Mouse (Mus musculus) embryonic facial prominence, embryonic 13.5 days (tissue): ENCODE measurements around the gene Prss40. TPM values are rescaled to one million over a fixed set of nuclear protein-coding genes. Genes with fewer than 3 reads are reported as not detected.
"Not testable (repeated sequence)": the region's sequence is repeated elsewhere in the genome, so short reads cannot be mapped to it uniquely, and the experiment has no call there.

ENCODE experiments used
- ATAC-seq: fragments of 200-750 bp; cut with Nextera tagmentation; 2 replicates; pipeline ENCODE4 v1.8.0; 2017; ENCODE audit warnings: low read depth; ENCODE audit not compliant: insufficient number of reproducible peaks, insufficient read depth, low FRiP score, low TSS enrichment
- H3K27ac ChIP-seq: fragments of 300-500 bp; sonication (generic); 2 replicates; pipeline ENCODE4 v1.5.1; 2015; ENCODE audit warnings: moderate library complexity, mild to moderate bottlenecking, inconsistent platforms
- H3K27me3 ChIP-seq: fragments of 300-500 bp; sonication (generic); 2 replicates; pipeline ENCODE4 v1.6.1; 2015; ENCODE audit warnings: mild to moderate bottlenecking, inconsistent platforms
- H3K36me3 ChIP-seq: fragments of 300-500 bp; sonication (generic); 2 replicates; pipeline ENCODE4 v1.6.1; 2015; ENCODE audit warnings: mild to moderate bottlenecking, inconsistent platforms
- H3K4me1 ChIP-seq: fragments of 300-500 bp; sonication (generic); 2 replicates; pipeline ENCODE4 v1.6.1; 2015; ENCODE audit warnings: inconsistent platforms
- H3K4me2 ChIP-seq: fragments of 300-500 bp; sonication (generic); 2 replicates; pipeline ENCODE4 v1.6.1; 2015; ENCODE audit warnings: moderate library complexity, mild to moderate bottlenecking, inconsistent platforms
- H3K4me3 ChIP-seq: fragments of 300-500 bp; sonication (generic); 2 replicates; pipeline ENCODE4 v1.5.1; 2015; ENCODE audit warnings: mild to moderate bottlenecking, inconsistent platforms
- H3K9ac ChIP-seq: fragments of 300-500 bp; sonication (generic); 2 replicates; pipeline ENCODE4 v1.6.1; 2015; ENCODE audit warnings: mild to moderate bottlenecking, inconsistent platforms
- H3K9me3 ChIP-seq: fragments of 300-500 bp; sonication (generic); 2 replicates; pipeline ENCODE4 v1.6.1; 2016; ENCODE audit warnings: inconsistent platforms
- WGBS: fragments of 180-500 bp; shearing (Covaris S2); methylation state at CpG from one replicate; pipeline ENCODE4 v1.1.7; 2015; ENCODE audit warnings: mixed read lengths; 5-methylcytosine and 5-hydroxymethylcytosine counted together
- polyA plus RNA-seq: library from polyadenylated mRNA; unstranded; fragments of >200 nt; fragmentation: Nextera tagmentation; extraction: Ambion mirVana; gene quantifications from 2 replicates; pipeline ENCODE4 v1.2.1, GENCODE M21; 2015

Prss40 gene
- polyA plus RNA-seq, 1 experiment from 2014 or later, result 0.14 TPM

GRCm38 (mm10) chr1:34571431-34571830 is 10.7 kb upstream of the Prss40 start:
- H3K4me3 ChIP-seq, result no peak overlapping the region
- WGBS, result 77% methylated on average over 6 of the region's 6 CpGs
- ATAC-seq, result no peak
- no peaks in the 10 kb centered on the region for H3K9me3 ChIP-seq
- H3K27me3 ChIP-seq, result no peaks in the 10 kb centered on the region
- no peak overlapping the region for H3K9ac ChIP-seq
- no peaks in the 10 kb centered on the region for H3K4me1 ChIP-seq
- H3K27ac ChIP-seq, result no peak overlapping the region
- no peaks in the 10 kb centered on the region for H3K36me3 ChIP-seq
- H3K4me2 ChIP-seq, result no peak overlapping the region

GRCm38 (mm10) chr1:34569876-34570275 is 9.1 kb upstream of the Prss40 start:
- 84% methylated on average over 2 of the region's 2 CpGs for WGBS
- Histone ChIP-seq H3K27me3 (no peaks in the 10 kb centered on the region), H3K9ac (no peak overlapping the region), H3K4me1 (no peaks in the 10 kb centered on the region), H3K27ac (no peak overlapping the region), H3K36me3 (no peaks in the 10 kb centered on the region), H3K9me3 (no peaks in the 10 kb centered on the region), H3K4me3 (no peak overlapping the region), H3K4me2 (no peak overlapping the region)
- no peak for ATAC-seq

GRCm38 (mm10) chr1:34568120-34568519 is 7.4 kb upstream of the Prss40 start:
- H3K4me1 ChIP-seq, result no peaks in the 10 kb centered on the region
- H3K4me2 ChIP-seq, result no peak overlapping the region
- no peaks in the 10 kb centered on the region for H3K27me3 ChIP-seq
- no peak overlapping the region for H3K4me3 ChIP-seq
- H3K36me3 ChIP-seq, result no peaks in the 10 kb centered on the region
- no peaks in the 10 kb centered on the region for H3K9me3 ChIP-seq
- H3K9ac ChIP-seq, result no peak overlapping the region
- no peak for ATAC-seq
- no peak overlapping the region for H3K27ac ChIP-seq
- WGBS, result 94% methylated on average over 2 of the region's 2 CpGs

- Histone ChIP-seq H3K9ac (no peak overlapping the region), H3K4me3 (no peak overlapping the region), H3K27ac (no peak overlapping the region), H3K27me3 (no peaks in the 10 kb centered on the region), H3K36me3 (no peaks in the 10 kb centered on the region), H3K4me1 (no peaks in the 10 kb centered on the region), H3K4me2 (no peak overlapping the region), H3K9me3 (no peaks in the 10 kb centered on the region)
- no peak for ATAC-seq
- WGBS, result 74% methylated on average over 8 of the region's 8 CpGs
Measured at GRCm38 (mm10) chr1:34564383-34565045, 3.8 kb upstream of the Prss40 start.

GRCm38 (mm10) chr1:34554275-34554674 is 6.5 kb downstream of the Prss40 start:
- WGBS, result 83% methylated on average over 7 of the region's 7 CpGs
- Histone ChIP-seq H3K27ac (no peak overlapping the region), H3K9me3 (no peaks in the 10 kb centered on the region), H3K4me2 (no peak overlapping the region), H3K36me3 (no peaks in the 10 kb centered on the region), H3K27me3 (no peaks in the 10 kb centered on the region), H3K9ac (no peak overlapping the region), H3K4me3 (no peak overlapping the region), H3K4me1 (no peaks in the 10 kb centered on the region)
- no peak for ATAC-seq

GRCm38 (mm10) chr1:34553690-34554089 is 7.1 kb downstream of the Prss40 start:
- H3K27me3 ChIP-seq, result no peaks in the 10 kb centered on the region
- no peak overlapping the region for H3K4me2 ChIP-seq
- no peaks in the 10 kb centered on the region for H3K9me3 ChIP-seq
- H3K9ac ChIP-seq, result no peak overlapping the region
- H3K4me1 ChIP-seq, result no peaks in the 10 kb centered on the region
- H3K4me3 ChIP-seq, result no peak overlapping the region
- 92% methylated on average over 1 of the region's 1 CpGs for WGBS
- ATAC-seq, result no peak
- H3K36me3 ChIP-seq, result no peaks in the 10 kb centered on the region
- no peak overlapping the region for H3K27ac ChIP-seq

GRCm38 (mm10) chr1:34547074-34547473 is 13.7 kb downstream of the Prss40 start:
- no peak overlapping the region for H3K4me2 ChIP-seq
- H3K4me1 ChIP-seq, result no peaks in the 10 kb centered on the region
- no peaks in the 10 kb centered on the region for H3K36me3 ChIP-seq
- H3K27ac ChIP-seq, result no peak overlapping the region
- H3K4me3 ChIP-seq, result no peak overlapping the region
- 76% methylated on average over 1 of the region's 1 CpGs for WGBS
- no peak overlapping the region for H3K9ac ChIP-seq
- H3K9me3 ChIP-seq, result no peaks in the 10 kb centered on the region
- no peak for ATAC-seq
- no peaks in the 10 kb centered on the region for H3K27me3 ChIP-seq

- H3K27ac ChIP-seq, result no peak overlapping the region
- no peaks in the 10 kb centered on the region for H3K9me3 ChIP-seq
- peaks cover 38% of the 10 kb centered on the region for H3K27me3 ChIP-seq
- H3K9ac ChIP-seq, result no peak overlapping the region
- WGBS, result 3% methylated on average over 16 of the region's 16 CpGs
- H3K36me3 ChIP-seq, result no peaks in the 10 kb centered on the region
- H3K4me1 ChIP-seq, result peaks cover 10% of the 10 kb centered on the region
- H3K4me3 ChIP-seq, result peak overlapping the region; percentile 30
- peak overlapping the region; percentile 53 for H3K4me2 ChIP-seq
- peak; percentile 71; the same call in 1 of the 2 replicates for ATAC-seq
Measured at GRCm38 (mm10) chr1:34536767-34537485, 23.8 kb downstream of the Prss40 start.

- no peaks in the 10 kb centered on the region for H3K36me3 ChIP-seq
- peak overlapping the region; percentile 53 for H3K4me2 ChIP-seq
- no peak for ATAC-seq
- no peaks in the 10 kb centered on the region for H3K9me3 ChIP-seq
- peaks cover 10% of the 10 kb centered on the region for H3K4me1 ChIP-seq
- H3K27me3 ChIP-seq, result peaks cover 38% of the 10 kb centered on the region
- WGBS, result 2% methylated on average over 14 of the region's 14 CpGs
- no peak overlapping the region for H3K9ac ChIP-seq
- peak overlapping the region; percentile 30 for H3K4me3 ChIP-seq
- H3K27ac ChIP-seq, result no peak overlapping the region
Measured at GRCm38 (mm10) chr1:34536291-34536766, 24.4 kb downstream of the Prss40 start.

- Histone ChIP-seq H3K27me3 (peaks cover 38% of the 10 kb centered on the region), H3K4me3 (peak within 1 kb of the TSS; percentile 30), H3K4me2 (peak within 1 kb of the TSS; percentile 53)
- not testable (repeated sequence) for H3K9me3 ChIP-seq, H3K4me1 ChIP-seq, H3K36me3 ChIP-seq, H3K27ac ChIP-seq, H3K9ac ChIP-seq, ATAC-seq
- WGBS, result 34% methylated on average over 7 of the region's 7 CpGs
Measured at GRCm38 (mm10) chr1:34535043-34535698, 25.6 kb downstream of the Prss40 start, which contains the start of gene Cfc1. Gene Cfc1 (plus strand): TSS chr1:34535648.

GRCm38 (mm10) chr1:34534574-34534973 is 26.2 kb downstream of the Prss40 start:
- H3K4me2 ChIP-seq, H3K9ac ChIP-seq, H3K9me3 ChIP-seq, ATAC-seq, H3K4me3 ChIP-seq, H3K36me3 ChIP-seq, H3K4me1 ChIP-seq, H3K27ac ChIP-seq: not testable (repeated sequence)
- peaks cover 38% of the 10 kb centered on the region for H3K27me3 ChIP-seq
- 47% methylated on average over 3 of the region's 3 CpGs for WGBS
